In genomic region chr1:119456671-119457527, GRCm38 (mm10) we compare ENCODE assay signal across 10 mouse cellular contexts. TPM values are rescaled to one million over a fixed set of nuclear protein-coding genes. Genes with fewer than 3 reads are reported as not detected.
A peak's percentile ranks its signal among the peaks of the same experiment; 100 is the strongest.
DNase-seq lines count a peak whose midpoint lies in the region; ATAC-seq and TF ChIP-seq lines count a peak whose summit lies in the region.
"Had no signal": no experiment of that assay in that cellular context is flagged by ENCODE, and none has a peak within 500 bp of the region (broad histone marks: within the 10 kb centered on the region; RNA-seq: fewer than 3 reads in every experiment).

No protein-coding gene starts in this region.

- peak overlapping the region; percentile 5 to 18; a peak in 1 of 4 replicates for H3K4me3 ChIP-seq in heart, embryonic 14.5 days (ENCODE audit: control insufficient read depth in 1 of 2, insufficient read depth in 1 of 2, low read depth in 1 of 2, low read length in 2 of 2)
- H3K4me3 ChIP-seq in cerebellum, adult 2 months (replicated peaks; ENCODE audit: insufficient read depth, low read depth, low read length): no peak overlapping the region

- H3K4me1 ChIP-seq in heart, embryonic 14.5 days (ENCODE audit: control insufficient read depth in 2 of 2, insufficient read depth in 2 of 2, low read length in 2 of 2): peaks cover 0 to 5% of the 10 kb centered on the region in 2 experiments; a peak in 2 of 4 replicates
- no peaks in the 10 kb centered on the region for H3K4me1 ChIP-seq in cerebellum, adult 2 months (ENCODE audit: control insufficient read depth, insufficient read depth, low read length)

- no peak for DNase-seq in heart, adult 8-10 months (ENCODE audit: low spot score)
- peak; percentile 24 for DNase-seq in NIH3T3 (ENCODE audit: low read depth)
- peak; percentile 14 for DNase-seq in lung, postnatal 25 days (ENCODE audit: low spot score)
- no peak for DNase-seq in c-Kit-positive CD71-positive TER-119-positive erythroid progenitor cells, embryonic 14.5 days (ENCODE audit: low spot score)
- no peak for DNase-seq in cerebellum, adult 2 months
- no peak for DNase-seq in layer of hippocampus, postnatal 14 days (ENCODE audit: low spot score in 2 of 2)

- no peak overlapping the region; the same call in 1 of the 2 replicates for H3K9ac ChIP-seq in heart, embryonic 14.5 days (ENCODE audit: low read length)
- H3K9ac ChIP-seq: liver, embryonic 14.5 days had no signal

- H3K4me2 ChIP-seq in heart, embryonic 14.5 days (ENCODE audit: low read length): peak overlapping the region; percentile 55

- no peaks in the 10 kb centered on the region for H3K36me3 ChIP-seq in heart, embryonic 14.5 days (ENCODE audit: control insufficient read depth, insufficient read depth, low read length)

- no peak for ATAC-seq in heart, embryonic 14.5 days (ENCODE audit: insufficient number of reproducible peaks, insufficient read depth, low FRiP score, low read depth)
- peak; percentile 60 for ATAC-seq in inflammation-experienced regulatory T-cells, adult 6 months

- H3K27ac ChIP-seq in heart, embryonic 14.5 days (replicated peaks in 1 of 2; ENCODE audit: control insufficient read depth in 1 of 2, insufficient read depth in 1 of 2, low read depth in 2 of 2, low read length in 2 of 2): no peak overlapping the region
- no peak overlapping the region for H3K27ac ChIP-seq in cerebellum, adult 2 months (ENCODE audit: insufficient read depth, low read length)
- H3K27ac ChIP-seq: liver, embryonic 14.5 days had no signal

- WGBS in heart, embryonic 14.5 days: 38% methylated on average over 19 of the region's 19 CpGs
- 63% methylated on average over 19 of the region's 19 CpGs for WGBS in cerebellum, adult 2 months

- TF ChIP-seq POLR2A in cerebellum, adult 2 months (IDR thresholded peaks at IDR 0.05; ENCODE audit: borderline replicate concordance, insufficient read depth, low read length): no peak

- TF ChIP-seq CTCF in cerebellum, adult 2 months (IDR thresholded peaks at IDR 0.05; ENCODE audit: borderline replicate concordance, insufficient read depth, low read depth, low read length): no peak

- H3K9me3 ChIP-seq in heart, embryonic 14.5 days (ENCODE audit: control insufficient read depth, low read length): no peaks in the 10 kb centered on the region

- peaks cover 5% of the 10 kb centered on the region; the same call in 1 of the 2 replicates for H3K27me3 ChIP-seq in heart, embryonic 14.5 days (ENCODE audit: control insufficient read depth, insufficient read depth, low read length)
- no peaks in the 10 kb centered on the region for H3K27me3 ChIP-seq in cerebellum, adult 2 months (ENCODE audit: control insufficient read depth, insufficient read depth, low read length)
- H3K27me3 ChIP-seq: Patski had no signal

RNA-seq across cellular contexts. Expression of gene Inhbb, which starts 34.9 kb away (rescaled TPM):
- 0.39 and 0.47 TPM in 2 replicates for polyA plus RNA-seq in heart, embryonic 14.5 days (2014; fragmentation: Nextera tagmentation; extraction: Ambion mirVana)
- 1 to 10 TPM in 3 of 4 experiments, under 1 TPM in 1; 0.60 to 2.3 (median 1.1) TPM for total RNA-seq in heart, adult 8-10 months (2022)
- not detected for polyA plus RNA-seq in inflammation-experienced regulatory T-cells, adult 6 months (2017; shearing (Covaris generic))
- 5.6 and 6.1 TPM in 2 replicates for polyA plus RNA-seq in cerebellum, adult 2 months (2012; rRNA removed)
- 10 to 100 TPM in 1 of 2 experiments, 1 to 10 TPM in 1; 9.8 to 11.3 TPM for total RNA-seq in layer of hippocampus, postnatal 14 days (2021)

RNA-seq across cellular contexts. Expression of gene Ralb, which starts 47.7 kb away (rescaled TPM):
- polyA plus RNA-seq in heart, embryonic 14.5 days (2014; fragmentation: Nextera tagmentation; extraction: Ambion mirVana): 116 and 127 TPM in 2 replicates
- total RNA-seq in heart, adult 8-10 months (2022): 10 to 100 TPM; 22.7 to 29.9 (median 27.2) TPM
- 10 to 100 TPM; 10.0 to 16.8 (median 10.8) TPM for polyA plus RNA-seq in inflammation-experienced regulatory T-cells, adult 6 months (2017; shearing (Covaris generic))
- 24.5 and 25.1 TPM in 2 replicates for polyA plus RNA-seq in cerebellum, adult 2 months (2012; rRNA removed)
- 10 to 100 TPM; 27.2 to 29.1 TPM for total RNA-seq in layer of hippocampus, postnatal 14 days (2021)

Comparison
In these comparisons a context has a peak if more than half of its experiments do, and no peak if none do; other contexts are left out.
1. DNase-seq: peak in NIH3T3 (single experiment) and lung, postnatal 25 days (single experiment); none in heart, adult 8-10 months (single experiment), c-Kit-positive CD71-positive TER-119-positive erythroid progenitor cells, embryonic 14.5 days (single experiment), cerebellum, adult 2 months (0 of 2) and layer of hippocampus, postnatal 14 days (0 of 2).